Mouse (Mus musculus) liver, embryonic 18 days (tissue): ENCODE results near the gene Srpx2. TPM values are rescaled to one million over a fixed set of nuclear protein-coding genes. Genes with fewer than 3 reads are reported as not detected.

Experiments used
- polyA plus RNA-seq: library from polyadenylated mRNA; depleted of rRNA; stranded (reverse); fragments of >200 nt; gene quantifications from 2 replicates; pipeline ENCODE4 v1.2.3, GENCODE M21; 2012; rRNA removed

Srpx2 gene
- 0.96 and 1.1 TPM in 2 replicates for polyA plus RNA-seq

GRCm38 (mm10) chrX:133908261-133908660 is at the start of gene Srpx2:
Srpx2 (plus strand) TSS chrX:133908426.

GRCm38 (mm10) chrX:133898014-133898542 is 10.1 kb upstream of the Srpx2 start, which contains the start of gene Tspan6:
Tspan6 (minus strand) TSS chrX:133898429.

GRCm38 (mm10) chrX:133981231-133982002 is 73.2 kb downstream of the Srpx2 start, which contains the start of gene Sytl4:
Sytl4 (minus strand) TSS chrX:133981812.

Other genes with a start within 250 kb of the Srpx2 start
- 0.17 and 0.18 TPM in 2 replicates for gene Pcdh19, start 219.4 kb upstream of the Srpx2 start, polyA plus RNA-seq
- gene Tnmd, start 57.4 kb upstream of the Srpx2 start, polyA plus RNA-seq: not detected in 2 replicates
- gene Tspan6, start 10.0 kb upstream of the Srpx2 start, polyA plus RNA-seq: 3.6 and 4.2 TPM in 2 replicates
- gene Sytl4, start 73.4 kb downstream of the Srpx2 start, polyA plus RNA-seq: 0.87 and 0.96 TPM in 2 replicates
- gene Cstf2, start 150.8 kb downstream of the Srpx2 start, polyA plus RNA-seq: 8.4 TPM in 2 replicates